Mouse (Mus musculus): ENCODE measurements around the gene Ctdspl. TPM values are rescaled to one million over a fixed set of nuclear protein-coding genes. Genes with fewer than 3 reads are reported as not detected.

The Ctdspl gene
- 13.6 and 13.9 TPM in 2 replicates for polyA plus RNA-seq (2014; fragmentation: Nextera tagmentation; extraction: Ambion mirVana)

- ATAC-seq (ENCODE audit: insufficient number of reproducible peaks, low FRiP score, low TSS enrichment, low read depth): peak; percentile 44
- peak; percentile 70 for DNase-seq (ENCODE audit: low spot score)
- H3K27me3 ChIP-seq (ENCODE audit: control insufficient read depth, insufficient read depth, low read length): no peaks in the 10 kb centered on the region
- no peaks in the 10 kb centered on the region for H3K36me3 ChIP-seq (ENCODE audit: control insufficient read depth, insufficient read depth, low read length)
- peak within 1 kb of the TSS; percentile 49 for H3K27ac ChIP-seq (replicated peaks; ENCODE audit: low read depth, low read length)
- H3K9me3 ChIP-seq (ENCODE audit: control insufficient read depth, low read length): no peaks in the 10 kb centered on the region
- H3K9ac ChIP-seq (ENCODE audit: low read length): peak within 1 kb of the TSS; percentile 84
- H3K4me2 ChIP-seq (ENCODE audit: low read depth, severe bottlenecking): peak within 1 kb of the TSS; percentile 95
- under 1% methylated on average over 31 of the region's 73 CpGs for WGBS
- H3K4me3 ChIP-seq (ENCODE audit: low read depth, low read length): peak within 1 kb of the TSS; percentile 73
- peaks cover 29% of the 10 kb centered on the region for H3K4me1 ChIP-seq (ENCODE audit: control insufficient read depth, insufficient read depth, low read length)
Measured at GRCm38 (mm10) chr9:118926111-118926650, at the start of gene Ctdspl. Gene Ctdspl (plus strand): TSS chr9:118926453.

- no peak for ATAC-seq (ENCODE audit: insufficient number of reproducible peaks, low FRiP score, low TSS enrichment, low read depth)
- H3K27me3 ChIP-seq (ENCODE audit: control insufficient read depth, insufficient read depth, low read length): no peaks in the 10 kb centered on the region
- no peaks in the 10 kb centered on the region for H3K9me3 ChIP-seq (ENCODE audit: control insufficient read depth, low read length)
- DNase-seq (ENCODE audit: low spot score): no peak
- H3K36me3 ChIP-seq (ENCODE audit: control insufficient read depth, insufficient read depth, low read length): no peaks in the 10 kb centered on the region
- WGBS: 80% methylated on average over 10 of the region's 10 CpGs
- no peak overlapping the region for H3K9ac ChIP-seq (ENCODE audit: low read length)
- H3K4me1 ChIP-seq (ENCODE audit: control insufficient read depth, insufficient read depth, low read length): peaks cover 13% of the 10 kb centered on the region
- H3K4me3 ChIP-seq (ENCODE audit: low read depth, low read length): no peak overlapping the region
- no peak overlapping the region for H3K27ac ChIP-seq (replicated peaks; ENCODE audit: low read depth, low read length)
- no peak overlapping the region for H3K4me2 ChIP-seq (ENCODE audit: low read depth, severe bottlenecking)
Measured at GRCm38 (mm10) chr9:118876902-118877301, 49.4 kb upstream of the Ctdspl start.

DNA sequence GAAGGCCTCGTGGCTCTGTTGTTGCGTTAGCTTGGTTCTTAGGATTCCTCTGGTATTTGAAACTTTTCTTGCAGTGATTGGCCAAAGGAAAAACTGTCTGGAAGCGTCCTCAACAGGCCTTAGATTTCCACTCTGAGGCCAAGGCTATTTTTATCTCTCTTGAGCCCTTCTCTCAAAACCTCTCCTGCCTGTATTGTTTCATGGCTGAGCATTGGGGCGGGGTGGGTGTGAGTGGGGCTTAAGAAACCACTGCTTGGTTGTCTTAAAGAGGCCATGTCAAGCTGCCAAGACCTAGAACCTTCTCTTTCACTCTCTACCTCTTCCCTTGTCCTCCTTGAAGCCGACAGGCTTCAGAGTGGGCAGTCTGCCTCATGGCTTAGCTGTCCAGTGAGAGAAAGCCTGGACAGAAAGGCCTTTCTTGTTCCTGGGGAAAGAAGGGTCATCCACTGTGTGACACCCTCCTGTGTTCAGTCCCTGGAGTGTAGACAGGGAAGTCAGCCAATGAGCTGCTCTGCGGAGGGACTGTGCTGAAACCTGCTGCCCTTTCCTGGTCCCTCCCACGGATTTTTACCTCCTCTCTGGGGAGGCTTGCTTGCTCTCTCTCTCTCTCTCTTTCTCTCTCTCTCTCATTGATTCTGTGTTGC is 48.8 kb upstream of the Ctdspl start:
- Histone ChIP-seq H3K4me2 (ENCODE audit: low read depth, severe bottlenecking) (no peak overlapping the region), H3K4me1 (ENCODE audit: control insufficient read depth, insufficient read depth, low read length) (peaks cover 13% of the 10 kb centered on the region), H3K9ac (ENCODE audit: low read length) (no peak overlapping the region), H3K4me3 (ENCODE audit: low read depth, low read length) (no peak overlapping the region), H3K36me3 (ENCODE audit: control insufficient read depth, insufficient read depth, low read length) (no peaks in the 10 kb centered on the region), H3K27ac (replicated peaks; ENCODE audit: low read depth, low read length) (no peak overlapping the region), H3K27me3 (ENCODE audit: control insufficient read depth, insufficient read depth, low read length) (no peaks in the 10 kb centered on the region), H3K9me3 (ENCODE audit: control insufficient read depth, low read length) (no peaks in the 10 kb centered on the region)
- no peak for DNase-seq (ENCODE audit: low spot score)
- WGBS: 91% methylated on average over 7 of the region's 7 CpGs
- ATAC-seq (ENCODE audit: insufficient number of reproducible peaks, low FRiP score, low TSS enrichment, low read depth): no peak

DNA sequence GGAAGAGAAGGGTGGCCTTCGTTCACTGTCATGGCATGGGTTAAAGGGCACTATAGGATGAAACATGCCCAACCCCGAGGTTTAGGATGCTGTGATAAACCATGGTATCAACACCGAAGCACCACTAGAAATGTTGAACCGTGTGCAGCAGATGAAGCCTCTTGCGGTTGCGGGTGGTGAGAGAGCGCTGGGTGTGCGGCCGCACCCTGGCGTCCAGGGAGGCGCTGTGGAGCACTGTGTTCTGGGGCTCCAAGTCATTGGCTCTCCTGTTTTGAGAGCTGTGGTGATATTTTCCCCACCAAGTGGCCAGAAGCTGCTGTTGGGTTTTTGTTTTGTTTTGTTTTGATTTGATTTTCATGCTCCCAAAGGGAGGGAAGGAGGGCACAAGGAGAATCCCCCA is 47.7 kb upstream of the Ctdspl start:
- ATAC-seq (ENCODE audit: insufficient number of reproducible peaks, low FRiP score, low TSS enrichment, low read depth): no peak
- Histone ChIP-seq H3K4me2 (ENCODE audit: low read depth, severe bottlenecking) (no peak overlapping the region), H3K9ac (ENCODE audit: low read length) (no peak overlapping the region), H3K9me3 (ENCODE audit: control insufficient read depth, low read length) (no peaks in the 10 kb centered on the region), H3K36me3 (ENCODE audit: control insufficient read depth, insufficient read depth, low read length) (no peaks in the 10 kb centered on the region), H3K27ac (replicated peaks; ENCODE audit: low read depth, low read length) (no peak overlapping the region), H3K27me3 (ENCODE audit: control insufficient read depth, insufficient read depth, low read length) (no peaks in the 10 kb centered on the region), H3K4me1 (ENCODE audit: control insufficient read depth, insufficient read depth, low read length) (peaks cover 13% of the 10 kb centered on the region), H3K4me3 (ENCODE audit: low read depth, low read length) (no peak overlapping the region)
- DNase-seq (ENCODE audit: low spot score): no peak
- 87% methylated on average over 11 of the region's 11 CpGs for WGBS

- H3K4me1 ChIP-seq (ENCODE audit: control insufficient read depth, insufficient read depth, low read length): no peaks in the 10 kb centered on the region
Measured at GRCm38 (mm10) chr9:118881281-118881945, 44.8 kb upstream of the Ctdspl start.

GRCm38 (mm10) chr9:118881946-118882284 is 44.3 kb upstream of the Ctdspl start:
- WGBS: 93% methylated on average over 6 of the region's 6 CpGs
- Histone ChIP-seq H3K4me3 (ENCODE audit: low read depth, low read length) (no peak overlapping the region), H3K27ac (replicated peaks; ENCODE audit: low read depth, low read length) (no peak overlapping the region), H3K9me3 (ENCODE audit: control insufficient read depth, low read length) (no peaks in the 10 kb centered on the region), H3K4me1 (ENCODE audit: control insufficient read depth, insufficient read depth, low read length) (no peaks in the 10 kb centered on the region), H3K9ac (ENCODE audit: low read length) (no peak overlapping the region), H3K36me3 (ENCODE audit: control insufficient read depth, insufficient read depth, low read length) (no peaks in the 10 kb centered on the region), H3K4me2 (ENCODE audit: low read depth, severe bottlenecking) (no peak overlapping the region), H3K27me3 (ENCODE audit: control insufficient read depth, insufficient read depth, low read length) (no peaks in the 10 kb centered on the region)
- DNase-seq (ENCODE audit: low spot score) (no peak), ATAC-seq (ENCODE audit: insufficient number of reproducible peaks, low FRiP score, low TSS enrichment, low read depth) (no peak)

More at GRCm38 (mm10) chr9:118881281-118881945, 44.8 kb upstream of the Ctdspl start:
- H3K9me3 ChIP-seq (ENCODE audit: control insufficient read depth, low read length): no peaks in the 10 kb centered on the region
- no peak overlapping the region for H3K9ac ChIP-seq (ENCODE audit: low read length)
- 78% methylated on average over 7 of the region's 7 CpGs for WGBS
- DNase-seq (ENCODE audit: low spot score) (no peak), ATAC-seq (ENCODE audit: insufficient number of reproducible peaks, low FRiP score, low TSS enrichment, low read depth) (no peak)
- H3K27ac ChIP-seq (replicated peaks; ENCODE audit: low read depth, low read length): no peak overlapping the region
- no peaks in the 10 kb centered on the region for H3K27me3 ChIP-seq (ENCODE audit: control insufficient read depth, insufficient read depth, low read length)
- H3K36me3 ChIP-seq (ENCODE audit: control insufficient read depth, insufficient read depth, low read length): no peaks in the 10 kb centered on the region
- H3K4me2 ChIP-seq (ENCODE audit: low read depth, severe bottlenecking): no peak overlapping the region
- H3K4me3 ChIP-seq (ENCODE audit: low read depth, low read length): no peak overlapping the region

- no peak for DNase-seq (ENCODE audit: low spot score)
- Histone ChIP-seq H3K27me3 (ENCODE audit: control insufficient read depth, insufficient read depth, low read length) (no peaks in the 10 kb centered on the region), H3K27ac (replicated peaks; ENCODE audit: low read depth, low read length) (no peak overlapping the region), H3K4me1 (ENCODE audit: control insufficient read depth, insufficient read depth, low read length) (no peaks in the 10 kb centered on the region), H3K4me2 (ENCODE audit: low read depth, severe bottlenecking) (no peak overlapping the region), H3K9ac (ENCODE audit: low read length) (no peak overlapping the region), H3K4me3 (ENCODE audit: low read depth, low read length) (no peak overlapping the region), H3K36me3 (ENCODE audit: control insufficient read depth, insufficient read depth, low read length) (no peaks in the 10 kb centered on the region), H3K9me3 (ENCODE audit: control insufficient read depth, low read length) (no peaks in the 10 kb centered on the region)
- 92% methylated on average over 7 of the region's 7 CpGs for WGBS
- no peak for ATAC-seq (ENCODE audit: insufficient number of reproducible peaks, low FRiP score, low TSS enrichment, low read depth)
Measured at GRCm38 (mm10) chr9:118883150-118883549, 43.1 kb upstream of the Ctdspl start.

DNA sequence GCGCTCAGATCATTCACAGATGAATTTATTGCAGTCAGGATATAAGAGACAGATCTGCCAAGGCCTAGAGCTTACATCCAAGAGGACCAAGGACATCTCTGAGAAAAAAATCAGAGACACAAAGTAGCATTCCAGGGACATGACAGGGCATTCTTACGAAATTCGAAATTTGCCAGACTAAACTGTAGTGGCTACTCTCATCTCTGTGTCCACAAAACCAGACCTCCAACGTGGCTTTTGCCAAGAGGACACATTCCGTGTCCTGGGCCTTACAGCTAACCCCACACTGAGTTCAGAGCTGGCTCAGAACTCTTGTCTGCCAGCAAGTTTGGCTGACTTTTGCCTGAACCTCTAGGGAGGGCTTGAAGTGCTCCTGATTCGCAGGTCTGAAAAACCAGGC is 40.5 kb upstream of the Ctdspl start:
- ATAC-seq (ENCODE audit: insufficient number of reproducible peaks, low FRiP score, low TSS enrichment, low read depth): no peak
- Histone ChIP-seq H3K36me3 (ENCODE audit: control insufficient read depth, insufficient read depth, low read length) (no peaks in the 10 kb centered on the region), H3K27ac (replicated peaks; ENCODE audit: low read depth, low read length) (no peak overlapping the region), H3K4me1 (ENCODE audit: control insufficient read depth, insufficient read depth, low read length) (peaks cover 8% of the 10 kb centered on the region), H3K9ac (ENCODE audit: low read length) (no peak overlapping the region), H3K9me3 (ENCODE audit: control insufficient read depth, low read length) (no peaks in the 10 kb centered on the region), H3K4me2 (ENCODE audit: low read depth, severe bottlenecking) (no peak overlapping the region), H3K4me3 (ENCODE audit: low read depth, low read length) (no peak overlapping the region), H3K27me3 (ENCODE audit: control insufficient read depth, insufficient read depth, low read length) (no peaks in the 10 kb centered on the region)
- 82% methylated on average over 6 of the region's 6 CpGs for WGBS
- DNase-seq (ENCODE audit: low spot score): no peak

Measured in limb, embryonic 11.5 days (tissue).